Comparison of ENCODE assay signal across 11 mouse cellular contexts in genomic region chr11:54062753-54063471, GRCm38 (mm10). TPM values are rescaled to one million over a fixed set of nuclear protein-coding genes. Genes with fewer than 3 reads are reported as not detected.
A peak's percentile ranks its signal among the peaks of the same experiment; 100 is the strongest.
DNase-seq lines count a peak whose midpoint lies in the region; ATAC-seq and TF ChIP-seq lines count a peak whose summit lies in the region.
"Had no signal": no experiment of that assay in that cellular context is flagged by ENCODE, and none has a peak within 500 bp of the region (broad histone marks: within the 10 kb centered on the region; RNA-seq: fewer than 3 reads in every experiment).

No protein-coding gene starts in this region.

- no peaks in the 10 kb centered on the region for H3K9me3 ChIP-seq in kidney, embryonic 14.5 days (ENCODE audit: control insufficient read depth, low read length)
- no peaks in the 10 kb centered on the region for H3K9me3 ChIP-seq in stomach, postnatal 0 days (ENCODE audit: control insufficient read depth, low read length)
- H3K9me3 ChIP-seq in midbrain, embryonic 14.5 days (ENCODE audit: control insufficient read depth, low read length), result no peaks in the 10 kb centered on the region
- H3K9me3 ChIP-seq: liver, embryonic 15.5 days; neural tube, embryonic 12.5 days had no signal

- no peak for TF ChIP-seq POLR2A in kidney, adult 2 months (IDR thresholded peaks at IDR 0.05; ENCODE audit: low read depth, low read length)

- no peak overlapping the region for H3K4me3 ChIP-seq in kidney, adult 2 months (ENCODE audit: insufficient read depth, low read depth, low read length)
- no peak overlapping the region for H3K4me3 ChIP-seq in kidney, embryonic 14.5 days (ENCODE audit: low read length)
- H3K4me3 ChIP-seq in stomach, postnatal 0 days (ENCODE audit: low read depth, low read length), result no peak overlapping the region
- H3K4me3 ChIP-seq in midbrain, embryonic 14.5 days (replicated peaks; ENCODE audit: low read depth, low read length), result no peak overlapping the region
- H3K4me3 ChIP-seq: liver, embryonic 15.5 days; neural tube, embryonic 12.5 days had no signal

- peak; percentile 54 for DNase-seq in kidney, adult 2 months
- no peak for DNase-seq in kidney, adult 18-20 months
- DNase-seq in adipocyte (ENCODE audit: low spot score), result peak; percentile 24
- DNase-seq in stomach, postnatal 0 days (ENCODE audit: low spot score), result no peak
- DNase-seq in midbrain, embryonic 14.5 days, result no peak
- no peak for DNase-seq in adrenal gland, postnatal 25 days

- H3K27ac ChIP-seq in kidney, adult 2 months (ENCODE audit: insufficient read depth, low read depth, low read length), result peak overlapping the region; percentile 10; the same call in 1 of the 2 replicates
- H3K27ac ChIP-seq in kidney, embryonic 14.5 days (ENCODE audit: low read depth, low read length), result peak overlapping the region; percentile 51; the same call in 1 of the 2 replicates
- H3K27ac ChIP-seq in stomach, postnatal 0 days (replicated peaks), result peak overlapping the region; percentile 63; the same call in 1 of the 2 replicates
- no peak overlapping the region for H3K27ac ChIP-seq in midbrain, embryonic 14.5 days (replicated peaks; ENCODE audit: low read depth, low read length)
- H3K27ac ChIP-seq: liver, embryonic 15.5 days; neural tube, embryonic 12.5 days had no signal

- TF ChIP-seq EP300 in stomach, postnatal 0 days (optimal IDR thresholded peaks at IDR 0.05), result no peak

- no peak overlapping the region for H3K9ac ChIP-seq in kidney, embryonic 14.5 days (ENCODE audit: low read depth, low read length)
- H3K9ac ChIP-seq in stomach, postnatal 0 days (ENCODE audit: low read length), result no peak overlapping the region
- no peak overlapping the region for H3K9ac ChIP-seq in midbrain, embryonic 14.5 days (replicated peaks; ENCODE audit: low read length)
- H3K9ac ChIP-seq: liver, embryonic 15.5 days; neural tube, embryonic 12.5 days had no signal

- no peak for TF ChIP-seq CTCF in kidney, adult 2 months (conservative IDR thresholded peaks at IDR 0.05; ENCODE audit: insufficient read depth, insufficient read length, low read depth, low read length)
- TF ChIP-seq CTCF in stomach, postnatal 0 days (IDR thresholded peaks at IDR 0.05; ENCODE audit: low read depth), result no peak

- no peaks in the 10 kb centered on the region for H3K36me3 ChIP-seq in kidney, adult 2 months (ENCODE audit: control insufficient read depth, insufficient read depth, low read length)
- peaks cover 3% of the 10 kb centered on the region; the same call in 1 of the 2 replicates for H3K36me3 ChIP-seq in kidney, embryonic 14.5 days (ENCODE audit: control insufficient read depth, insufficient read depth, low read length)
- H3K36me3 ChIP-seq in stomach, postnatal 0 days (ENCODE audit: control insufficient read depth, insufficient read depth, low read length), result no peaks in the 10 kb centered on the region; the same call in 1 of the 2 replicates
- no peaks in the 10 kb centered on the region for H3K36me3 ChIP-seq in midbrain, embryonic 14.5 days (ENCODE audit: control insufficient read depth, insufficient read depth, low read length)
- H3K36me3 ChIP-seq: liver, embryonic 15.5 days; neural tube, embryonic 12.5 days had no signal

- no peaks in the 10 kb centered on the region for H3K27me3 ChIP-seq in kidney, adult 2 months (replicated peaks; ENCODE audit: control insufficient read depth, insufficient read depth, low read length)
- H3K27me3 ChIP-seq in kidney, embryonic 14.5 days (ENCODE audit: control insufficient read depth, insufficient read depth, low read length), result no peaks in the 10 kb centered on the region
- no peaks in the 10 kb centered on the region for H3K27me3 ChIP-seq in stomach, postnatal 0 days (ENCODE audit: control insufficient read depth, insufficient read depth, low read length)
- 0 out of 2 replicates have a peak, but pooled peaks cover 2% of the 10 kb centered on the region for H3K27me3 ChIP-seq in midbrain, embryonic 14.5 days (ENCODE audit: control insufficient read depth, insufficient read depth, low read length)

- H3K4me2 ChIP-seq in kidney, embryonic 14.5 days (replicated peaks; ENCODE audit: low read depth, low read length), result no peak overlapping the region
- H3K4me2 ChIP-seq in stomach, postnatal 0 days (replicated peaks; ENCODE audit: low read depth), result no peak overlapping the region
- H3K4me2 ChIP-seq in midbrain, embryonic 14.5 days (ENCODE audit: low read length), result no peak overlapping the region
- H3K4me2 ChIP-seq: heart, embryonic 11.5 days; liver, embryonic 15.5 days; neural tube, embryonic 12.5 days had no signal

- no peak for ATAC-seq in kidney, embryonic 14.5 days (ENCODE audit: low FRiP score, low TSS enrichment)
- ATAC-seq in stomach, postnatal 0 days (ENCODE audit: low FRiP score, low TSS enrichment), result no peak
- ATAC-seq in midbrain, embryonic 14.5 days (ENCODE audit: low FRiP score, low TSS enrichment), result no peak
- ATAC-seq in granulocyte monocyte progenitor cell, adult 5-6 weeks (replicated peaks; ENCODE audit: poor library complexity, severe bottlenecking), result no peak

- H3K4me1 ChIP-seq in kidney, adult 2 months (ENCODE audit: control insufficient read depth, insufficient read depth, low read length), result 0 out of 2 replicates have a peak, but pooled peaks cover 4% of the 10 kb centered on the region
- H3K4me1 ChIP-seq in kidney, embryonic 14.5 days (ENCODE audit: control insufficient read depth, insufficient read depth, low read length), result peaks cover 48% of the 10 kb centered on the region
- peaks cover 9% of the 10 kb centered on the region for H3K4me1 ChIP-seq in stomach, postnatal 0 days (replicated peaks; ENCODE audit: control insufficient read depth, insufficient read depth)
- peaks cover 14% of the 10 kb centered on the region for H3K4me1 ChIP-seq in midbrain, embryonic 14.5 days (ENCODE audit: control insufficient read depth, insufficient read depth, low read length)
- H3K4me1 ChIP-seq: liver, embryonic 15.5 days had no signal

- 52% methylated on average over 9 of the region's 9 CpGs for WGBS in kidney, adult 2 months
- WGBS in kidney, embryonic 14.5 days, result 62% methylated on average over 9 of the region's 9 CpGs
- WGBS in stomach, postnatal 0 days, result 46% methylated on average over 9 of the region's 9 CpGs
- 80% methylated on average over 9 of the region's 9 CpGs for WGBS in midbrain, embryonic 14.5 days

RNA-seq across cellular contexts. Expression of gene Pdlim4, which starts 5.9 kb away (rescaled TPM):
- 13.0 and 15.2 TPM in 2 replicates for polyA plus RNA-seq in kidney, adult 2 months (2012; rRNA removed)
- polyA plus RNA-seq in kidney, embryonic 14.5 days (2014; fragmentation: Nextera tagmentation; extraction: Ambion mirVana), result 52.1 and 54.6 TPM in 2 replicates
- polyA plus RNA-seq in stomach, postnatal 0 days (2015; fragmentation: Nextera tagmentation; extraction: Ambion mirVana), result 55.5 and 58.6 TPM in 2 replicates
- 21.4 and 25.0 TPM in 2 replicates for polyA plus RNA-seq in midbrain, embryonic 14.5 days (2014; fragmentation: Nextera tagmentation; extraction: Ambion mirVana)
- 0.70 and 4.5 TPM in 2 replicates for total RNA-seq in granulocyte monocyte progenitor cell, adult 5-6 weeks (2014; fragmentation: Nextera tagmentation)
- total RNA-seq in granulocyte monocyte progenitor cell, adult 5-6 weeks (2017), result 0.47 TPM in 1 of 2 replicates, not detected in the other
- total RNA-seq in adrenal gland, postnatal 25 days (2021), result 20.6 and 37.9 TPM in 2 replicates

RNA-seq across cellular contexts. Expression of gene Slc22a4, which starts 35.0 kb away (rescaled TPM):
- polyA plus RNA-seq in kidney, adult 2 months (2012; rRNA removed), result 46.7 and 56.8 TPM in 2 replicates
- 0.99 and 1.4 TPM in 2 replicates for polyA plus RNA-seq in kidney, embryonic 14.5 days (2014; fragmentation: Nextera tagmentation; extraction: Ambion mirVana)
- polyA plus RNA-seq in stomach, postnatal 0 days (2015; fragmentation: Nextera tagmentation; extraction: Ambion mirVana), result 2.1 and 2.5 TPM in 2 replicates
- 2.5 TPM in 2 replicates for polyA plus RNA-seq in midbrain, embryonic 14.5 days (2014; fragmentation: Nextera tagmentation; extraction: Ambion mirVana)
- 20.0 and 36.7 TPM in 2 replicates for total RNA-seq in granulocyte monocyte progenitor cell, adult 5-6 weeks (2014; fragmentation: Nextera tagmentation)
- 19.6 and 21.0 TPM in 2 replicates for total RNA-seq in granulocyte monocyte progenitor cell, adult 5-6 weeks (2017)
- 8.0 and 8.5 TPM in 2 replicates for total RNA-seq in adrenal gland, postnatal 25 days (2021)

RNA-seq across cellular contexts. Expression of gene P4ha2, which starts 37.0 kb away (rescaled TPM):
- 17.9 and 23.4 TPM in 2 replicates for polyA plus RNA-seq in kidney, adult 2 months (2012; rRNA removed)
- polyA plus RNA-seq in kidney, embryonic 14.5 days (2014; fragmentation: Nextera tagmentation; extraction: Ambion mirVana), result 19.3 and 25.1 TPM in 2 replicates
- 28.4 and 30.2 TPM in 2 replicates for polyA plus RNA-seq in stomach, postnatal 0 days (2015; fragmentation: Nextera tagmentation; extraction: Ambion mirVana)
- 6.5 and 10.5 TPM in 2 replicates for polyA plus RNA-seq in midbrain, embryonic 14.5 days (2014; fragmentation: Nextera tagmentation; extraction: Ambion mirVana)
- total RNA-seq in granulocyte monocyte progenitor cell, adult 5-6 weeks (2014; fragmentation: Nextera tagmentation), result not detected in 2 replicates
- not detected in 2 replicates for total RNA-seq in granulocyte monocyte progenitor cell, adult 5-6 weeks (2017)
- 30.0 and 36.7 TPM in 2 replicates for total RNA-seq in adrenal gland, postnatal 25 days (2021)

Comparison
In these comparisons a context has a peak if more than half of its experiments do, and no peak if none do; other contexts are left out.
1. DNase-seq: peak in kidney, adult 2 months (single experiment) and adipocyte (single experiment); none in kidney, adult 18-20 months (single experiment), stomach, postnatal 0 days (single experiment), midbrain, embryonic 14.5 days (single experiment) and adrenal gland, postnatal 25 days (single experiment).
2. RNA of gene Slc22a4, which starts 35.0 kb away (polyA plus RNA-seq): 46.7 to 56.8 TPM in kidney, adult 2 months; 2.5 TPM in midbrain, embryonic 14.5 days, 2.1 to 2.5 TPM in stomach, postnatal 0 days and 0.99 to 1.4 TPM in kidney, embryonic 14.5 days; every median in the first group is over 10 times any median in the second.